ENCODE assay signal across 36 mouse cellular contexts in genomic region chr9:123999784-124000183, GRCm38 (mm10). TPM values are rescaled to one million over a fixed set of nuclear protein-coding genes. Genes with fewer than 3 reads are reported as not detected.
"Had no signal": no experiment of that assay in that cellular context is flagged by ENCODE, and none has a peak within 500 bp of the region (broad histone marks: within the 10 kb centered on the region; RNA-seq: fewer than 3 reads in every experiment).

No protein-coding gene starts in this region.

- H3K27ac ChIP-seq: heart, adult 2 months; heart, embryonic 13.5 days; heart, embryonic 15.5 days; hindbrain, embryonic 13.5 days; hindbrain, embryonic 15.5 days; kidney, embryonic 15.5 days; kidney, postnatal 0 days; left cerebral cortex, adult 2 months; limb, embryonic 10.5 days; limb, embryonic 12.5 days; liver, embryonic 13.5 days; liver, embryonic 15.5 days had no signal

- H3K4me1 ChIP-seq: heart, embryonic 13.5 days; heart, embryonic 15.5 days; hindbrain, embryonic 13.5 days; hindbrain, embryonic 15.5 days; kidney, embryonic 15.5 days; limb, embryonic 10.5 days; limb, embryonic 12.5 days had no signal

- H3K4me2 ChIP-seq: heart, embryonic 11.5 days; heart, embryonic 13.5 days; heart, embryonic 15.5 days; hindbrain, embryonic 13.5 days; hindbrain, embryonic 15.5 days; kidney, embryonic 15.5 days; limb, embryonic 12.5 days; liver, embryonic 13.5 days; liver, embryonic 15.5 days had no signal

- DNase-seq: gastrocnemius, postnatal 14 days; gastrocnemius, postnatal 36 days; heart, adult 11 months; heart, adult 2 months; heart, postnatal 14 days; heart, postnatal 36 days; kidney, adult 11 months; kidney, adult 2 months; kidney, adult 9 months; kidney, postnatal 14 days; kidney, postnatal 36 days; liver; liver, embryonic 13.5 days had no signal

- H3K36me3 ChIP-seq: heart, embryonic 13.5 days; heart, embryonic 15.5 days; hindbrain, embryonic 13.5 days; hindbrain, embryonic 15.5 days; kidney, embryonic 15.5 days; limb, embryonic 10.5 days; limb, embryonic 12.5 days; liver, embryonic 13.5 days; liver, embryonic 15.5 days had no signal

- H3K4me3 ChIP-seq: heart, adult 2 months; heart, embryonic 13.5 days; heart, embryonic 15.5 days; hindbrain, embryonic 13.5 days; hindbrain, embryonic 15.5 days; kidney, embryonic 15.5 days; left cerebral cortex, adult 2 months; limb, embryonic 10.5 days; limb, embryonic 12.5 days; liver, embryonic 13.5 days; liver, embryonic 15.5 days had no signal

- H3K9me3 ChIP-seq: heart, embryonic 13.5 days; heart, embryonic 15.5 days; hindbrain, embryonic 13.5 days; hindbrain, embryonic 15.5 days; kidney, embryonic 15.5 days; limb, embryonic 10.5 days; limb, embryonic 12.5 days; liver, embryonic 13.5 days; liver, embryonic 15.5 days had no signal

- H3K9ac ChIP-seq: heart, embryonic 13.5 days; heart, embryonic 15.5 days; hindbrain, embryonic 13.5 days; hindbrain, embryonic 15.5 days; kidney, embryonic 15.5 days; limb, embryonic 12.5 days; liver, embryonic 13.5 days; liver, embryonic 15.5 days had no signal

- H3K27me3 ChIP-seq: heart, embryonic 13.5 days; heart, embryonic 15.5 days; hindbrain, embryonic 13.5 days; hindbrain, embryonic 15.5 days; kidney, embryonic 15.5 days; limb, embryonic 12.5 days; liver, embryonic 13.5 days; liver, embryonic 15.5 days had no signal

- ATAC-seq: inflammation-experienced regulatory T-cells, adult 6 months had no signal

RNA-seq across cellular contexts. Expression of gene Ccr1l1, which starts 21.6 kb away (rescaled TPM):
- total RNA-seq: gastrocnemius, adult 18-20 months; gastrocnemius, adult 8-10 months; gastrocnemius, postnatal 14 days; gastrocnemius, postnatal 36 days; heart, adult 2 months; heart, postnatal 14 days; heart, postnatal 36 days; hematopoietic stem cell, adult 5-6 weeks; layer of hippocampus, adult 18-20 months; layer of hippocampus, postnatal 10 days; layer of hippocampus, postnatal 25 days; left cerebral cortex, adult 2 months; left cerebral cortex, postnatal 14 days; left cerebral cortex, postnatal 36 days had no signal
- polyA plus RNA-seq: heart, adult 2 months; heart, embryonic 11.5 days; heart, embryonic 13.5 days; heart, embryonic 15.5 days; heart, postnatal 0 days; hindbrain, embryonic 11.5 days; hindbrain, embryonic 13.5 days; hindbrain, embryonic 15.5 days; inflammation-experienced regulatory T-cells, adult 6 months; kidney, embryonic 15.5 days; kidney, postnatal 0 days; large intestine, adult 2 months; limb, embryonic 10.5 days; limb, embryonic 12.5 days; liver, embryonic 13.5 days; liver, embryonic 15.5 days had no signal

RNA-seq across cellular contexts. Expression of gene Ccr3, which starts 22.0 kb away (rescaled TPM):
- total RNA-seq: gastrocnemius, adult 18-20 months; gastrocnemius, postnatal 14 days; gastrocnemius, postnatal 36 days; heart, adult 2 months; heart, postnatal 14 days; heart, postnatal 36 days; layer of hippocampus, adult 18-20 months; layer of hippocampus, postnatal 10 days; layer of hippocampus, postnatal 25 days; left cerebral cortex, adult 2 months; left cerebral cortex, postnatal 36 days had no signal
- polyA plus RNA-seq: heart, embryonic 11.5 days; heart, postnatal 0 days; hindbrain, embryonic 11.5 days; hindbrain, embryonic 13.5 days; hindbrain, embryonic 15.5 days; kidney, postnatal 0 days; limb, embryonic 10.5 days; limb, embryonic 12.5 days had no signal
